Mouse (Mus musculus) embryonic facial prominence, embryonic 11.5 days (tissue): Measurements from ENCODE around the gene Vgf. TPM values are rescaled to one million over a fixed set of nuclear protein-coding genes. Genes with fewer than 3 reads are reported as not detected.

Experiments
- ATAC-seq: fragments of 200-750 bp; cut with Nextera tagmentation; replicated peaks from 2 replicates; pipeline ENCODE4 v1.8.0; 2017; ENCODE audit warnings: low read depth; ENCODE audit not compliant: insufficient number of reproducible peaks, low FRiP score, low TSS enrichment
- DNase-seq: peaks from one replicate; pipeline ENCODE4 v3.0.0-alpha.2; 2015; ENCODE audit warnings: low spot score
- H3K27ac ChIP-seq: fragments of 300-500 bp; sonication (generic); replicated peaks from 2 replicates; pipeline ENCODE4 v1.5.1; 2014; ENCODE audit warnings: mild to moderate bottlenecking, low read depth, low read length, control low read depth
- H3K27me3 ChIP-seq: fragments of 300-500 bp; sonication (generic); 2 replicates; pipeline ENCODE4 v1.6.1; 2014; ENCODE audit warnings: mild to moderate bottlenecking, low read length, moderate library complexity, mixed read lengths; ENCODE audit not compliant: control insufficient read depth, insufficient read depth
- H3K36me3 ChIP-seq: fragments of 300-500 bp; sonication (generic); replicated peaks from 2 replicates; pipeline ENCODE4 v1.6.1; 2014; ENCODE audit warnings: low read depth, mild to moderate bottlenecking, low read length, moderate library complexity, mixed read lengths; ENCODE audit not compliant: control insufficient read depth, insufficient read depth
- H3K4me1 ChIP-seq: fragments of 300-500 bp; sonication (generic); 2 replicates; pipeline ENCODE4 v1.6.1; 2014; ENCODE audit warnings: low read length, mixed read lengths; ENCODE audit not compliant: control insufficient read depth, insufficient read depth
- H3K4me2 ChIP-seq: fragments of 300-500 bp; sonication (generic); 2 replicates; pipeline ENCODE4 v1.6.1; 2014; ENCODE audit warnings: low read depth, mild to moderate bottlenecking, control low read depth, low read length, moderate library complexity
- H3K4me3 ChIP-seq: fragments of 300-500 bp; sonication (generic); 2 replicates; pipeline ENCODE4 v1.5.1; 2014; ENCODE audit warnings: low read depth, low read length, control low read depth
- H3K9ac ChIP-seq: fragments of 300-500 bp; sonication (generic); replicated peaks from 2 replicates; pipeline ENCODE4 v1.6.1; 2014; ENCODE audit warnings: mild to moderate bottlenecking, control low read depth, low read length
- H3K9me3 ChIP-seq: fragments of 300-500 bp; sonication (generic); replicated peaks from 2 replicates; pipeline ENCODE4 v1.6.1; 2016; ENCODE audit warnings: mild to moderate bottlenecking, low read length, inconsistent platforms, mixed read lengths; ENCODE audit not compliant: control insufficient read depth
- WGBS: fragments of 180-500 bp; shearing (Covaris S2); extraction: QIAGEN DNeasy Blood & Tissue Kit; methylation state at CpG from one replicate; pipeline ENCODE4 v1.1.7; 2014; 5-methylcytosine and 5-hydroxymethylcytosine counted together
- polyA plus RNA-seq: library from polyadenylated mRNA; unstranded; fragments of >200 nt; fragmentation: Nextera tagmentation; extraction: Ambion mirVana; gene quantifications from 2 replicates; pipeline ENCODE4 v1.2.1, GENCODE M21; 2014

Gene Vgf
- polyA plus RNA-seq, 1 experiment from 2014 or later, result 0.72 TPM

DNA sequence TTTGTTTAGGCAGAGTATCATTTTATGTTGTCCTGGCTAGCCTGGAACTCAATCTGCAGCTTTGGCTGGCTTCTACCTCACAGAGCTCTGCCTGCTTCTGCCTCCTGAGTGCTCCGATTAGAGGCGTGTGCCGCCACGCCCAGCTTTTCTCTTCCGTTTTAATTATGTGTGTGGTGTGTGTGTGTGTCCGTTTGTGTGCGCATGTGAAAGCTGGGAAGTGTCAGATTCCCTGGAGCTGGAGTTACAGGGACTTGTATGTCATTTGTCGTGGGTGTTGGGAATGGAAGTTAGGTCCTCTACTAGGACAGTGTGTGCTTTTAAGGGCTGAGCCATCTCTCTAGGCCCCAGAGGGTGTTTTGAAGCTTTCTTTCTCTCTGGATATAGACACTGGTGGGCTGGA is 46.9 kb downstream of the Vgf start:
- Histone ChIP-seq H3K4me3 (no peak overlapping the region), H3K36me3 (no peaks in the 10 kb centered on the region), H3K4me1 (no peaks in the 10 kb centered on the region; the same call in 1 of the 2 replicates), H3K9me3 (no peaks in the 10 kb centered on the region), H3K9ac (no peak overlapping the region), H3K4me2 (no peak overlapping the region), H3K27ac (no peak overlapping the region), H3K27me3 (no peaks in the 10 kb centered on the region)
- ATAC-seq (no peak), DNase-seq (no peak)
- 94% methylated on average over 8 of the region's 8 CpGs for WGBS

DNA sequence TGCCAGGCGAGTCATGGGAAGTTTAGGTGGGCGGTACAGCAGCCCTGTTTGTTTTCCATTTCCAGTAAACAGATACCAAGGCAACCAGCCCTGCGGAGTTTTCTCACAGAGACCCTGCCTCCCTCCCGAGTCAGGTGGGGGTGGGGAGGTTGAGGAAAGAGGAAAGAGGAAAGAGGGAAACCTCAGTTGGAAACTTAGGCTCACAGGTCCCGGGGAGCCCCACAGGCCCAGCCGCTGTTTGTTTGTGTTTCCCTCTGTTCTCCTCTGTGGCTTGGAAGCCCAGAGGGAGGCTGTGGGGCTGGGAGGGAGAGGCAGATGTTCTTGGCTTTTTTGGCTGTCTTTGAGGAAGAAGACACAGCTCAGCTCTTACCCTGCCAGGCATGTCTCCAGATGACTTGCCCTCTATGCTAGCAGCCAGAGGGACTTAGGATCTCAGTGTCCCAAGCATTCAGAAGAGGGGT is 48.0 kb downstream of the Vgf start:
- Histone ChIP-seq H3K36me3 (no peaks in the 10 kb centered on the region), H3K4me1 (no peaks in the 10 kb centered on the region; the same call in 1 of the 2 replicates), H3K9ac (no peak overlapping the region), H3K4me3 (no peak overlapping the region), H3K9me3 (no peaks in the 10 kb centered on the region), H3K27me3 (no peaks in the 10 kb centered on the region), H3K4me2 (no peak overlapping the region), H3K27ac (no peak overlapping the region)
- DNase-seq (no peak), ATAC-seq (no peak)
- 30% methylated on average over 6 of the region's 6 CpGs for WGBS

DNA sequence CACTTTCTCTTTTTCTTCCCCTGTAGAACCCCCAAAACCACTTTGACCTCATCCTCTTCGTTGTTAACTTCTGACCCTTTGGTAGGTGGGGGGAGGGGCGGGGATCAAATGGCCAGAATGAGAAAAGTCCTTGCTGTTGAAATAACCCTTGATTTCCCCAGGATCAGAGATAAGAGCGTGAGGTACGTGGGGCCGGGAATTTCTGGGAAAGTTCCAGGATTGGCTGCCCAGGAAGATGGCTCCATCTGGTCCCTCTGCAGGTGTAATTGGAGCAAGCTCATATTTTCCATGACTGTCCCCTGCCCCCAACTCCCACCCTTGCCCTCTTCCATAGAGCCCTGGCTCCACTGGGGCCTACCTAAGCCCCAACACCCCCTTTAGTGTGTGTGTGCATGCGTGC is 49.5 kb downstream of the Vgf start:
- Histone ChIP-seq H3K9me3 (no peaks in the 10 kb centered on the region), H3K27me3 (no peaks in the 10 kb centered on the region), H3K9ac (no peak overlapping the region), H3K27ac (no peak overlapping the region), H3K36me3 (no peaks in the 10 kb centered on the region), H3K4me1 (no peaks in the 10 kb centered on the region; the same call in 1 of the 2 replicates), H3K4me3 (no peak overlapping the region), H3K4me2 (no peak overlapping the region)
- DNase-seq, result no peak
- 64% methylated on average over 6 of the region's 6 CpGs for WGBS
- ATAC-seq, result no peak

- H3K4me2 ChIP-seq, result no peak overlapping the region
- H3K36me3 ChIP-seq, result no peaks in the 10 kb centered on the region
- H3K27me3 ChIP-seq, result no peaks in the 10 kb centered on the region
- H3K4me3 ChIP-seq, result no peak overlapping the region
- DNase-seq (no peak), ATAC-seq (no peak)
- H3K9me3 ChIP-seq, result no peaks in the 10 kb centered on the region
- WGBS, result 35% methylated on average over 12 of the region's 12 CpGs
- H3K9ac ChIP-seq, result no peak overlapping the region
- no peak overlapping the region for H3K27ac ChIP-seq
- H3K4me1 ChIP-seq, result no peaks in the 10 kb centered on the region; the same call in 1 of the 2 replicates
Observed at GRCm38 (mm10) chr5:137076191-137076930, 50.2 kb downstream of the Vgf start.

- WGBS, result 84% methylated on average over 7 of the region's 7 CpGs
- ATAC-seq, result no peak
- no peak overlapping the region for H3K27ac ChIP-seq
- no peak overlapping the region for H3K9ac ChIP-seq
- no peaks in the 10 kb centered on the region for H3K36me3 ChIP-seq
- no peaks in the 10 kb centered on the region; the same call in 1 of the 2 replicates for H3K4me1 ChIP-seq
- H3K9me3 ChIP-seq, result no peaks in the 10 kb centered on the region
- no peak for DNase-seq
- no peak overlapping the region for H3K4me2 ChIP-seq
- H3K4me3 ChIP-seq, result no peak overlapping the region
- H3K27me3 ChIP-seq, result no peaks in the 10 kb centered on the region
Observed at GRCm38 (mm10) chr5:137077187-137077586, 51.0 kb downstream of the Vgf start.

DNA sequence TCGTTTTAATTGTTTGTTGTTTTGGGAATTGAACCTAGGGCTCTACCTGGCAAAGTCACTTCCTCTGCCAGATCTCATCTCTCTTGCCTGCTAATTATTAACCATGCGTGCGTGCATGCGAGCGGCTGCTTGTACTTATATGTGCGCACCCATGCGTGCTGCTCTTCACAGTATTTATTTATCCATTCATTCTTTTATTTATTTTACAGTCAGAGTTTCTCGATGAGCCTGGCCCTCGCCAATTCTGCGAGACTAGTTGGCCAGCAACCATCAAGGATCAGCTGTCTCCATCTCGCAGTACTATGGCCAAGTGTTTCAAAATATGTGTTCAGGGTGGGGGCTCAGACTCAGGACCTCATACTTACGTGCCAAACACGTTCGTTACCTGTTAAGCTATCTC is 51.8 kb downstream of the Vgf start:
- ATAC-seq (no peak), DNase-seq (no peak)
- 76% methylated on average over 14 of the region's 14 CpGs for WGBS
- Histone ChIP-seq H3K4me3 (no peak overlapping the region), H3K36me3 (no peaks in the 10 kb centered on the region), H3K27me3 (no peaks in the 10 kb centered on the region), H3K4me2 (no peak overlapping the region), H3K27ac (no peak overlapping the region), H3K9ac (no peak overlapping the region), H3K9me3 (no peaks in the 10 kb centered on the region), H3K4me1 (no peaks in the 10 kb centered on the region)

- Histone ChIP-seq H3K4me3 (no peak overlapping the region), H3K4me2 (no peak overlapping the region), H3K4me1 (no peaks in the 10 kb centered on the region), H3K9me3 (no peaks in the 10 kb centered on the region), H3K27me3 (no peaks in the 10 kb centered on the region), H3K36me3 (no peaks in the 10 kb centered on the region), H3K27ac (no peak overlapping the region), H3K9ac (no peak overlapping the region)
- no peak for ATAC-seq
- 29% methylated on average over 6 of the region's 6 CpGs for WGBS
- no peak for DNase-seq
Observed at GRCm38 (mm10) chr5:137078616-137079015, 52.4 kb downstream of the Vgf start.

DNA sequence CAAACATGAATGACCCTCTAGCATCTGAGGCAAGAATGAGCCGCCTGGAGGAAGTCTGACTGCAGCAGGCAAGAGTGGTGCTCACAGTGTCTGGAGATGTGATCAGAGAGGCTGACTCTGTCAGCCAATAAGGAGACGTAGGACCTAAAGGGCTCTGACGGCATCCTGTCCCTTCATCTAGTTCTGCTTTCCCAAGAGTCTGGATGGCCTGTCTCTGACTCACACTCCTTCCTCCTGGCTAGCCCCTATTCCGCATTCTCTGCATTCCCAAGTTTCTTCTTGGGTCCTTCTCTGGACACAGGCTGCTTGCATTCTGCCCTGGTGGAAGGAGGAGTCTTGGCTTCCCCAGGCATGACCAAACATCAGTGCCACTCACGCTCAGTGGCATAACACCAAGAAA is 53.7 kb downstream of the Vgf start:
- DNase-seq (no peak), ATAC-seq (no peak)
- Histone ChIP-seq H3K9me3 (no peaks in the 10 kb centered on the region), H3K4me1 (no peaks in the 10 kb centered on the region), H3K4me2 (no peak overlapping the region), H3K36me3 (no peaks in the 10 kb centered on the region), H3K27ac (no peak overlapping the region), H3K27me3 (no peaks in the 10 kb centered on the region), H3K4me3 (no peak overlapping the region), H3K9ac (no peak overlapping the region)
- 39% methylated on average over 5 of the region's 5 CpGs for WGBS
